Mouse (Mus musculus): ENCODE results near the gene Atp5s. TPM values are rescaled to one million over a fixed set of nuclear protein-coding genes. Genes with fewer than 3 reads are reported as not detected.

Gene Atp5s
- polyA plus RNA-seq (2012; ENCODE audit: low replicate concordance) = 6.5 and 16.2 TPM in 2 replicates

GRCm38 (mm10) chr12:69724711-69725460, at the start of gene Atp5s, which contains the start of gene L2hgdh:
Gene Atp5s, plus strand, starts transcription at chr12:69724950.
Gene L2hgdh, minus strand, starts transcription at chr12:69724873.

GRCm38 (mm10) chr12:69681566-69682061, 43.1 kb upstream of the Atp5s start, which contains the start of gene Sos2:
Gene Sos2, minus strand, starts transcription at chr12:69681852.

GRCm38 (mm10) chr12:69790530-69791505, 66.1 kb downstream of the Atp5s start, which contains the start of gene Cdkl1:
Gene Cdkl1, minus strand, starts transcription at chr12:69791267.

Other genes starting within 250 kb of the Atp5s start
- 8.3 and 8.4 TPM in 2 replicates for gene Vcpkmt, start 141.9 kb upstream of the Atp5s start, polyA plus RNA-seq (2012; ENCODE audit: low replicate concordance)
- 6.4 and 9.2 TPM in 2 replicates for gene Sos2, start 43.1 kb upstream of the Atp5s start, polyA plus RNA-seq (2012; ENCODE audit: low replicate concordance)
- gene L2hgdh, start 77 bp upstream of the Atp5s start, polyA plus RNA-seq (2012; ENCODE audit: low replicate concordance) = 0.95 and 0.99 TPM in 2 replicates
- gene Cdkl1, start 66.3 kb downstream of the Atp5s start, polyA plus RNA-seq (2012; ENCODE audit: low replicate concordance) = 0.36 and 1.5 TPM in 2 replicates
- gene Atl1, start 167.7 kb downstream of the Atp5s start, polyA plus RNA-seq (2012; ENCODE audit: low replicate concordance) = 0.83 and 1.1 TPM in 2 replicates
- gene Map4k5, start 168.2 kb downstream of the Atp5s start, polyA plus RNA-seq (2012; ENCODE audit: low replicate concordance) = 5.7 and 8.4 TPM in 2 replicates